Mouse (Mus musculus) thymus, adult 2 months (tissue): ENCODE measurements around the gene Mum1. TPM values are rescaled to one million over a fixed set of nuclear protein-coding genes. Genes with fewer than 3 reads are reported as not detected.
A peak's percentile ranks its signal among the peaks of the same experiment; 100 is the strongest.
"Not testable (repeated sequence)": the region's sequence is repeated elsewhere in the genome, so short reads cannot be mapped to it uniquely, and the experiment has no call there.

ENCODE experiments used
- DNase-seq: peaks from one replicate; pipeline ENCODE4 v3.0.0; 2021
- H3K27ac ChIP-seq: fragments of 200-500 bp; 2 replicates; pipeline ENCODE4 v1.5.1; 2012; ENCODE audit warnings: low read length, control low read depth; ENCODE audit not compliant: control insufficient read depth, insufficient read depth
- H3K27me3 ChIP-seq: fragments of 200-500 bp; 2 replicates; pipeline ENCODE4 v1.6.1; 2012; ENCODE audit warnings: mild to moderate bottlenecking, low read length, moderate library complexity, mixed read lengths; ENCODE audit not compliant: control insufficient read depth, insufficient read depth
- H3K36me3 ChIP-seq: fragments of 200-500 bp; 2 replicates; pipeline ENCODE4 v1.6.1; 2012; ENCODE audit warnings: mild to moderate bottlenecking, low read length, moderate library complexity; ENCODE audit not compliant: control insufficient read depth, insufficient read depth
- H3K4me1 ChIP-seq: fragments of 200-500 bp; replicated peaks from 2 replicates; pipeline ENCODE4 v1.6.1; 2012; ENCODE audit warnings: low read length; ENCODE audit not compliant: control insufficient read depth, insufficient read depth
- H3K4me3 ChIP-seq: fragments of 200-500 bp; 2 replicates; pipeline ENCODE4 v1.5.1; 2012; ENCODE audit warnings: mild to moderate bottlenecking, low read length, control low read depth, moderate library complexity; ENCODE audit not compliant: control insufficient read depth, insufficient read depth
- CTCF ChIP-seq: fragments of 200-500 bp; IDR thresholded peaks from 2 replicates; pipeline ENCODE4 v1.5.1; 2012; ENCODE audit warnings: mild to moderate bottlenecking, control low read depth, low read length, moderate library complexity, borderline replicate concordance; ENCODE audit not compliant: control insufficient read depth, poor library complexity, insufficient read depth; ENCODE audit errors: extremely low read depth
- POLR2A ChIP-seq: fragments of 200-500 bp; IDR thresholded peaks from 2 replicates; pipeline ENCODE4 v1.6.1; 2012; ENCODE audit warnings: mild to moderate bottlenecking, low read length, control low read depth, moderate library complexity; ENCODE audit not compliant: control insufficient read depth, poor library complexity, insufficient read depth; ENCODE audit errors: extremely low read depth
- WGBS: fragments of 180-500 bp; shearing (Covaris S2); methylation state at CpG from one replicate; pipeline ENCODE4 v1.1.7; 2018; 5-methylcytosine and 5-hydroxymethylcytosine counted together
- polyA plus RNA-seq: library from polyadenylated mRNA; depleted of rRNA; stranded (reverse); fragments of >200 nt; gene quantifications from 2 replicates; pipeline ENCODE4 v1.2.3, GENCODE M21; 2012

The Mum1 gene
- polyA plus RNA-seq, 1 experiment, result 111 TPM

DNA sequence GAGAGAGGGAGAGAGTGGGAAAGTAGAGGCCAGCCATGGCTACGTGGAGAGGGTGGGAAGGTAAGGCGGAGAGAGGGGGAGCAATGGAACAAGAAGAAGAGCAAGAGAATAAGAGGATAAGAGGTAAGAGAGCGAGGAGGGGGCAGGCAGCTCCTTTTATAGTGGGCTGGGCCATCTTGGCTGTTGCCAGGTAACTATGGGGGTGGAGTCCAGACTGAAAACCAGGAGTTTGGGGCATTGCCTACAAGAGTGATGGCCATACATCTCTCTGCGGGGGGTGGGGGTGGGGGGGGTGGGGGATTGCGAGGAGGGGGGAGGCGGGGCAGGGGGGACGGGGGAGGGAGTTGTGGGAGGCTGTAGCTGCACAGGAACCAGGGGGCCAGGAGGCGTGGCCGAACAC, 5.6 kb upstream of the Mum1 start:
- TF ChIP-seq POLR2A (no peak), CTCF (no peak)
- 72% methylated on average over 9 of the region's 9 CpGs for WGBS
- Histone ChIP-seq H3K36me3 (no peaks in the 10 kb centered on the region), H3K27ac (no peak overlapping the region), H3K27me3 (no peaks in the 10 kb centered on the region), H3K4me1 (no peaks in the 10 kb centered on the region), H3K4me3 (no peak overlapping the region)
- no peak for DNase-seq

DNA sequence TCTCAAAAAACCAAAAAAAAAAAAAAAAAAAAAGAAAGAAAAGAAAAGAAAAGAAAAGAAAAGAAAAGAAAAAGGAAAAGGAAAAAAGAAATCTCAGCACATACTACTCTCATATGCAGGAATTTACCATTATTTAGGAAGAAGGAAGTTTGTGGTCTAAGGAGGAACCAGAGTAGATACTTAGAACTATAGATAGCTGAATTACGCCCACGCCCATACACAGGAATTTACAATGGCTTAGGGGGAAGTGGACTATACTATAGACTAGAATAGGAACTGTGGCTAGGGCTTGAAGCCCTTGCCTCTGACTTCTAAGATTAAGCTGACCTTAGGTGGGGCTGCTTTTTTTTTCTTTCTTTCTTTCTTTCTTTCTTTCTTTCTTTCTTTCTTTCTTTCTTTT, 3.1 kb upstream of the Mum1 start:
- H3K27me3 ChIP-seq, DNase-seq, H3K36me3 ChIP-seq, H3K27ac ChIP-seq, H3K4me3 ChIP-seq: not testable (repeated sequence)
- H3K4me1 ChIP-seq, result peaks cover 16% of the 10 kb centered on the region
- WGBS, result 48% methylated on average over 2 of the region's 2 CpGs

DNA sequence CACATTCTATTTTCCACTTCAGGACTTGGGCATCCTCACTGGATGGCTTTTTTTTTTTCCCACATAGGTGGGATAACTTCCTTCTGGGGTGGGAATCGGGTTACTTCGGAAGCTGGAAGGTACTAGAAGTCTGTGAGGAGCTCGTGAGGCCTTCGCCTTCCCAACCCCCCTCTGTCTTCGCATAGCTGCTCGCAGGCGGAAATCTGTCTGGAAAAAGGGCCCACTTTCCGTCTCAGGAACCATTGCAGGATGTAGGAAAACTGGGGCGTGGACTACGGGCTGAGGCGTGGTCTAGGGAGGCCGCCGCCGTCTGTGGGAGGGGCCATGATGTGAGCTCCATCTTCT, 191 bp upstream of the Mum1 start:
- WGBS, result 3% methylated on average over 14 of the region's 14 CpGs
- peaks cover 17% of the 10 kb centered on the region for H3K4me1 ChIP-seq
- H3K4me3 ChIP-seq, result peak overlapping the region; percentile 51
- H3K36me3 ChIP-seq, result peaks cover 19% of the 10 kb centered on the region
- H3K27ac ChIP-seq, result peak overlapping the region; percentile 33; the same call in 1 of the 2 replicates
- H3K27me3 ChIP-seq, result no peaks in the 10 kb centered on the region
- TF ChIP-seq CTCF (no peak), POLR2A (no peak)
- no peak for DNase-seq

DNA sequence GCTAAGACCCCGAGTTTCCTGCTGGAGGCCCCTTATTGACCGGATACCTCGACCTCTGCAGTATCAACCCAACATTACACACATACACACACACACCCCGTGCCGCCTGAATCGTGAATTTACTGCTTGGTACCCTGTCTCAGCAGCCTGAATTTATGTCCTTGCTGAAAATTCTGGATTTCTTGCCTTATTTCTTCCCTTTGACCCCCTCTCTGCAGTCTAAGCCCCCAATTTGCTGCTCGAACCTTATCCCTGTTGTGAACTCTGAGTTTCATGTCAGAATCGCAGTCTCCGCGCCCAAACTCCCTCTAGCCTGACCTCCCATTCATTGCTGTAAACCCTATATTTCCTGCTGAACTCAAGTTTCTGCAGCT, 919 bp downstream of the Mum1 start:
- TF ChIP-seq POLR2A (no peak), CTCF (no peak)
- Histone ChIP-seq H3K36me3 (peaks cover 27% of the 10 kb centered on the region), H3K4me1 (peaks cover 17% of the 10 kb centered on the region), H3K27me3 (no peaks in the 10 kb centered on the region), H3K27ac (peak overlapping the region; percentile 43), H3K4me3 (peak overlapping the region; percentile 59)
- no peak for DNase-seq
- 11% methylated on average over 10 of the region's 10 CpGs for WGBS

DNA sequence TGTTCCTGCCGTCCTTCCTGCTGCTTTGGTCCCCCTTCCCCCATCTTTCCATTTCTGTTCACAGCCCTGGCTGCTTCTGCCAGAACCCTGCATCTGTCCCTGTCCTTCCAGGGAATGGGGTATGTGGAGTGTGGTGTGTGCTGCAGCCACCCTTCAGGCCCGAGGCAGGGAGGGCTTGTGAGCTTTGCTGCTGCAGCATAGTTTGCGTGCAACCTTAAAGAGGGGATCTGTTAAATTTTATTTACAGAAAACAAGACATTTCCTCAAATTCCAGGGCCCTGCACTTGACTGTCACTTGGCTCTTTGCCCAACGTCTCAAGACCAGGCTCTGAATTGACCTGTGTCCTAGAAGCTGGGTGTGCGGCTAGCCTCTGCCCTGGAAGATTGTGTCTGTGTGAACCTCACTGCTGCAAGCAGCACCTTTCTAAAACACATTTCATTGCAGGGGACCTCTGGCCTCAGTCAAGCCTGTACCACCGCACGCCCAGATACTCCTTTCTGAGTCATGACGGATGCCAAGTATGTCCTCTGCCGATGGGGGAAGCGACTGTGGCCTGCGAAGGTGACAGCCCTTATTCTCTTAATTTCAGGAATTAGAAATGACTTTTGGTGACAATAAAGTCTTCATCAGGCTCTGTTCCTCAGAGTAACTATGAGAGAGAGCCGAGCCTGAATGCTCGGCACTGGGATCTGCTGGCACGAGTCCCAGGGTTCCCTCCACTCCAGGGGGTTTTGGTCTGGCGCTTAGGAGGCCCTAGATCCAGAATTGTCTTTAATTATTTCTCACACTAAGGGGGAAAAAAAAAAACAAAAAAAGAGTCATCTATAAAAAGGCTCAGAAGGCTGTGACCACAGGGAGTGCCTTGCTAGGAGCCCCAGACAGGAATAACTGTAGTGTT, 1.9 kb downstream of the Mum1 start:
- WGBS, result 91% methylated on average over 15 of the region's 15 CpGs
- Histone ChIP-seq H3K4me1 (peaks cover 17% of the 10 kb centered on the region), H3K4me3 (no peak overlapping the region), H3K27me3 (no peaks in the 10 kb centered on the region), H3K27ac (no peak overlapping the region; the same call in 1 of the 2 replicates), H3K36me3 (peaks cover 37% of the 10 kb centered on the region)
- no peak for TF ChIP-seq CTCF
- no peak for TF ChIP-seq POLR2A
- DNase-seq, result no peak

DNA sequence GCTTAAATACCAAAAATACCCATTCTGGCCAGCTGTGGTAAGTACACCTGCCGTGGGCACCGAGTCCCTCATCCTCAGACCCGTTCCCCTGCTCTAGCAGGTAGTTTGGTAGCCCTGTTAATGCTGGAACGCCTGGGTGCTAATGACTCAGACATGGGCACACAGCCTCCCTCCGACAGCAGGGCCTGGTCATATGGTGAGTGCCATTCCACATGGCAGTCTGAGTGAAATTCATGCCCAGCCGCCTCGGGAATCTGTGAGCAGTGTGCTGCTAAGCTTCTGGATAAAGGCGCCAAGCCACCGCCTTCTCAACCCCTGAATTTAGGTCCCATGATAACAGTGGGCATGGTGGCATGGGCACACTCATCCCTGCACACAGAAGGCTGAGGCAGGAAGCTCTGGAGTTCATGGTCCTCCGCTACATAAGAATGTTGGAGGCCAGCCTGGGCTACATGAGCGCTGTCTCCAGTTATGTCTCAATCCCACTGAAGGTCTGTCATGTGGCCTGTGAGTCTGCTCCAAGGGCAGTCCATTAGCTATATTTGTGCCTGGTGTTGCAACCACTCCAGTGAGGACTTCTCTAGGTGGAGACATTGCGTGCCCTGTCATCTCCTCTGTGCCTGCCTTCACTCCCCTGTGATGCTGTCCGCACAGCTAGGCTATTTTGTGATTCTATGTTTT, 10.1 kb downstream of the Mum1 start:
- H3K27me3 ChIP-seq, result no peaks in the 10 kb centered on the region
- H3K27ac ChIP-seq, result no peak overlapping the region
- DNase-seq, result no peak
- no peaks in the 10 kb centered on the region for H3K4me1 ChIP-seq
- no peak for TF ChIP-seq CTCF
- no peak for TF ChIP-seq POLR2A
- H3K36me3 ChIP-seq, result peaks cover 85% of the 10 kb centered on the region
- 97% methylated on average over 13 of the region's 13 CpGs for WGBS
- H3K4me3 ChIP-seq, result no peak overlapping the region
